Mouse (Mus musculus) liver, postnatal 0 days (tissue): ENCODE results near the gene Tcte1.

ENCODE experiments used
- CTCF ChIP-seq: sonication (generic); IDR thresholded peaks from 2 replicates; pipeline ENCODE4 v1.5.1; 2016; ENCODE audit warnings: antibody characterized with exemption, low read depth
- EP300 ChIP-seq: IDR thresholded peaks from 2 replicates; pipeline ENCODE4 v1.6.1; 2016; ENCODE audit warnings: antibody characterized with exemption, low read depth, mild to moderate bottlenecking

DNA sequence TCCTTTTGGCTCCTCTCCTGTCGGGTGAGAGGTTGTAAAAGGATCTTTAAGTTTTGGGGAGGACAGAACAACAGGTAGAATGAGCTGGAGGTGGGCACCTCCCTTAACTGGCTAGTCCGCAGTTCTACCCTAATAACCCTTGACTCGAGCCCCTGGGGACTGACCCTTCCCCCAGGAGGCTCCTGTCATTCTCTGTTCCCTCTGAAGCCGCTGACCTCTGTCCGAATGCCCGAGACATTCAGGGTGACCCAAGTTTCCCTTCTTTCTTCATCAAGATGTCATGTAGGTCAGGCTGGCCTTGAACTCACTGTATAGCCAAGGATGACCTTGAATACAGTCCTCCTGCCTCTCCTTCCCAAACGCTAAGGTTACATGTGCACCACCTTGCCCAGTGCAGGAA lies 65.1 kb downstream of the Tcte1 start:
- TF ChIP-seq CTCF = no peak
- no peak for TF ChIP-seq EP300
